Mouse (Mus musculus): ENCODE results near the gene Smyd1. TPM values are rescaled to one million over a fixed set of nuclear protein-coding genes. Genes with fewer than 3 reads are reported as not detected.

Smyd1 gene
- polyA plus RNA-seq, 1 experiment = not detected

DNA sequence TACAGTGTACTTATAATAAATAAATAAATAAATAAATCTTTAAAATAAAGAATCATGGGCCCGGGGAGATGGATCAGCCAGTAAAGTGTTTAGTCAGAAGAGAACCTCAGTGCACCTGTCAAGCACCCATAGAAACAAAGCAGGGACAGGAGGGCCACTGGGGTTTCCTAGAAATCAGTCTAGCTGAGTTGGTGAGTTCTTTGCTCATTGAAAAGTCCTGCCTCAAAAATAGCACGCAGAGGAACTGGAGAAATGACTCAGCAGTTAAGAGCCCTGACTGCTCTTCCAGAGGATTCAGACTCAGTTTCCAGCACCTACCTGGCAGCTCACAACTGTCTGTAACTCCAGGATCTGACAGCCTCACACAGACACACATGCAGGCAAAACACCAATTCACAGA lies 63.5 kb downstream of the Smyd1 start:
- Histone ChIP-seq H3K27ac (ENCODE audit: insufficient read depth, low read depth, low read length) (no peak overlapping the region), H3K4me3 (ENCODE audit: insufficient read depth, low read depth, low read length) (no peak overlapping the region), H3K4me1 (ENCODE audit: control insufficient read depth, insufficient read depth, low read length) (no peaks in the 10 kb centered on the region)
- no peak for TF ChIP-seq CTCF (IDR thresholded peaks at IDR 0.05; ENCODE audit: insufficient read depth, low read depth, low read length)
- no peak for TF ChIP-seq POLR2A (IDR thresholded peaks at IDR 0.05; ENCODE audit: insufficient read depth, low read depth, low read length)
- 64% methylated on average over 2 of the region's 2 CpGs for WGBS

DNA sequence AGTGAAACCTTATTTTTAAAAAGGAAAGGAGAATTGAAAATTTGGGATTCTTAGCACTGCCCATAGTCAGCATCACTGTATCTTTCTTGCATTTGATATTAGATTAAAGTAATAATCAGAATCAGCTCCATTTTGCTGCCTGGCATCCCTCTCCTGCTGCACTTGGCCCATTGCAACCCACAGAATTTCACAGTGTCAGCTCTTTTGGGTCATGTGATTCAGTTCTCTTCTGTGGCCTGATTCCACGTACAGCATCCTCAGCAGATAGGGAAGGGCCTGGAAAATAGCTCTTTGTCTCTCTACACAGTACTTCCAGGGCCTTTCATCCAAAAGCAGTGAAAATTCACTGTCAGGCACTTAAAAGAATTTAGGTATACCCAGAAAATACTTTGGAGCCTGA lies 64.7 kb downstream of the Smyd1 start:
- H3K27ac ChIP-seq (ENCODE audit: insufficient read depth, low read depth, low read length) = no peak overlapping the region
- no peaks in the 10 kb centered on the region for H3K4me1 ChIP-seq (ENCODE audit: control insufficient read depth, insufficient read depth, low read length)
- no peak overlapping the region for H3K4me3 ChIP-seq (ENCODE audit: insufficient read depth, low read depth, low read length)
- TF ChIP-seq CTCF (IDR thresholded peaks at IDR 0.05; ENCODE audit: insufficient read depth, low read depth, low read length) = no peak
- TF ChIP-seq POLR2A (IDR thresholded peaks at IDR 0.05; ENCODE audit: insufficient read depth, low read depth, low read length) = no peak
- 43% methylated on average over 1 of the region's 1 CpGs for WGBS

GRCm38 (mm10) chr6:71256166-71256565 lies 65.9 kb downstream of the Smyd1 start:
- Histone ChIP-seq H3K4me3 (ENCODE audit: insufficient read depth, low read depth, low read length) (no peak overlapping the region), H3K27ac (ENCODE audit: insufficient read depth, low read depth, low read length) (no peak overlapping the region), H3K4me1 (ENCODE audit: control insufficient read depth, insufficient read depth, low read length) (peaks cover under 1% of the 10 kb centered on the region; the same call in 1 of the 2 replicates)
- 93% methylated on average over 10 of the region's 10 CpGs for WGBS
- TF ChIP-seq CTCF (IDR thresholded peaks at IDR 0.05; ENCODE audit: insufficient read depth, low read depth, low read length) (no peak), POLR2A (IDR thresholded peaks at IDR 0.05; ENCODE audit: insufficient read depth, low read depth, low read length) (no peak)

DNA sequence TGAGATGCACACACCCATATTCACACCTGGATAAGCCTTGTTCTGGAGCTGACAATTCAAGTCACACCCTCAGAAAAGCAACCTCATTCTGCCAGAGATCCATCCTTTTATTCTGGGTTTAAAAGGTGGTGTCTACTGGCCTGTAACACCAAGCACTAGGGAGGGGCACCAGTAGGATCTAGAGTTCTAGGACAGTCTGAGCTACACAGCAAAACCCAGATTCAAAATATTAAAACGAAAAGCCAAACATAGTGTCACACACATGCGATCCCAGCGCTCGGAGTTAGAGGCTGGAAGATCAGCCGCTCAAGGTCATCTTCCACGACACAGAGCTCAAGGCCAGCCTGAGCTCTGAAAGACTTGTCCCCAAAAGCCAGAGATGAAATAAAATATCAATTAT lies 67.6 kb downstream of the Smyd1 start:
- 92% methylated on average over 6 of the region's 6 CpGs for WGBS
- peaks cover 3% of the 10 kb centered on the region for H3K4me1 ChIP-seq (ENCODE audit: control insufficient read depth, insufficient read depth, low read length)
- TF ChIP-seq CTCF (IDR thresholded peaks at IDR 0.05; ENCODE audit: insufficient read depth, low read depth, low read length) = no peak
- no peak for TF ChIP-seq POLR2A (IDR thresholded peaks at IDR 0.05; ENCODE audit: insufficient read depth, low read depth, low read length)
- no peak overlapping the region for H3K27ac ChIP-seq (ENCODE audit: insufficient read depth, low read depth, low read length)
- H3K4me3 ChIP-seq (ENCODE audit: insufficient read depth, low read depth, low read length) = no peak overlapping the region

- H3K27ac ChIP-seq (ENCODE audit: insufficient read depth, low read depth, low read length) = no peak overlapping the region
- H3K4me1 ChIP-seq (ENCODE audit: control insufficient read depth, insufficient read depth, low read length) = peaks cover 3% of the 10 kb centered on the region
- TF ChIP-seq POLR2A (IDR thresholded peaks at IDR 0.05; ENCODE audit: insufficient read depth, low read depth, low read length) = no peak
- TF ChIP-seq CTCF (IDR thresholded peaks at IDR 0.05; ENCODE audit: insufficient read depth, low read depth, low read length) = no peak
- WGBS = 70% methylated on average over 8 of the region's 8 CpGs
- H3K4me3 ChIP-seq (ENCODE audit: insufficient read depth, low read depth, low read length) = no peak overlapping the region
Observed at GRCm38 (mm10) chr6:71250951-71251350, 71.1 kb downstream of the Smyd1 start.

DNA sequence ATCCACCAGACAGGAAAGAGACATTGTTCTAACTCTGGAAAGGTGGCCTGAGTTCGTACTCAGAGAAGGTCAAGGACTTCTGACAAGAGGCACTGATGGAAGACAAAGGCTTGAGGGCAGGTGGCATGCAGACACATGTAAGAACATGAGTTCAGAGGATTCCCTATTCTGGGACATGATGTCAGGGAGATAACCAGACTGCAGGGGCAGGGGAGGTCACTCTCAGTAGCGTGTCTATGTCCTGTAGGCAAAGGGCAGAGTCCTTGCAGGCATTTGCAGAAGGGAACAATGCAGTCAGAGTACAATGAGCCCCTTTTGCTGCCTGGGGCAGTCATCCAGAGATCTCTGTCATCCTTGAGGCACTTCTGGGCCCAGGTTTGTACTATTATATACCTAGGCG lies 72.4 kb downstream of the Smyd1 start:
- TF ChIP-seq CTCF (IDR thresholded peaks at IDR 0.05; ENCODE audit: insufficient read depth, low read depth, low read length) = no peak
- no peak for TF ChIP-seq POLR2A (IDR thresholded peaks at IDR 0.05; ENCODE audit: insufficient read depth, low read depth, low read length)
- 73% methylated on average over 3 of the region's 3 CpGs for WGBS

DNA sequence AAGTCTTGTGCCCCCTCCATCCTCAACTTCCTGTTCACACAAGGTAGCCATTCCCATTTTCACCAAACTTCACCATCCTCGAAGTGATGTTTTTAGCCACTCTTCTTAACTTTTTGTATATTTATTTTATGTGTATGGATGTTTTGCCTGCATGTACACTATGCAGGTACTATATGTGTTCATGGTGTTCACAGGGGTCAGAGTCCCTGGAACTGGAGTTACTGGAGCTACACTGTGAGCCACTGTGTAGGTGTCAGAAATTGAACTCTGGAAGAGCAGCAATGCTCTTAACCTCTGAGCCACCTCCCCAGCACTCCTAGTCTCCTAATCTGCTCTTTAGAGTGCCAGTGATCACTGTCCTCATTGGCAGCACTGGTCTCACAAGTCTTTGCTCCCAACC lies 73.6 kb downstream of the Smyd1 start:
- WGBS = 96% methylated on average over 1 of the region's 1 CpGs
- Histone ChIP-seq H3K27ac (ENCODE audit: insufficient read depth, low read depth, low read length) (no peak overlapping the region), H3K4me3 (ENCODE audit: insufficient read depth, low read depth, low read length) (no peak overlapping the region), H3K4me1 (ENCODE audit: control insufficient read depth, insufficient read depth, low read length) (peaks cover 3% of the 10 kb centered on the region)
- TF ChIP-seq CTCF (IDR thresholded peaks at IDR 0.05; ENCODE audit: insufficient read depth, low read depth, low read length) = no peak
- TF ChIP-seq POLR2A (IDR thresholded peaks at IDR 0.05; ENCODE audit: insufficient read depth, low read depth, low read length) = no peak

More for the DNA sequence above, 72.4 kb downstream of the Smyd1 start:
- Histone ChIP-seq H3K27ac (ENCODE audit: insufficient read depth, low read depth, low read length) (no peak overlapping the region), H3K4me3 (ENCODE audit: insufficient read depth, low read depth, low read length) (no peak overlapping the region), H3K4me1 (ENCODE audit: control insufficient read depth, insufficient read depth, low read length) (peaks cover 3% of the 10 kb centered on the region)

GRCm38 (mm10) chr6:71243258-71243657 lies 78.8 kb downstream of the Smyd1 start:
- TF ChIP-seq CTCF (IDR thresholded peaks at IDR 0.05; ENCODE audit: insufficient read depth, low read depth, low read length) = no peak
- TF ChIP-seq POLR2A (IDR thresholded peaks at IDR 0.05; ENCODE audit: insufficient read depth, low read depth, low read length) = no peak
- Histone ChIP-seq H3K4me1 (ENCODE audit: control insufficient read depth, insufficient read depth, low read length) (no peaks in the 10 kb centered on the region), H3K4me3 (ENCODE audit: insufficient read depth, low read depth, low read length) (no peak overlapping the region), H3K27ac (ENCODE audit: insufficient read depth, low read depth, low read length) (no peak overlapping the region)
- 91% methylated on average over 3 of the region's 3 CpGs for WGBS

GRCm38 (mm10) chr6:71242811-71243210 lies 79.2 kb downstream of the Smyd1 start:
- Histone ChIP-seq H3K4me3 (ENCODE audit: insufficient read depth, low read depth, low read length) (no peak overlapping the region), H3K4me1 (ENCODE audit: control insufficient read depth, insufficient read depth, low read length) (no peaks in the 10 kb centered on the region), H3K27ac (ENCODE audit: insufficient read depth, low read depth, low read length) (no peak overlapping the region)
- no peak for TF ChIP-seq CTCF (IDR thresholded peaks at IDR 0.05; ENCODE audit: insufficient read depth, low read depth, low read length)
- TF ChIP-seq POLR2A (IDR thresholded peaks at IDR 0.05; ENCODE audit: insufficient read depth, low read depth, low read length) = no peak
- 66% methylated on average over 1 of the region's 1 CpGs for WGBS

DNA sequence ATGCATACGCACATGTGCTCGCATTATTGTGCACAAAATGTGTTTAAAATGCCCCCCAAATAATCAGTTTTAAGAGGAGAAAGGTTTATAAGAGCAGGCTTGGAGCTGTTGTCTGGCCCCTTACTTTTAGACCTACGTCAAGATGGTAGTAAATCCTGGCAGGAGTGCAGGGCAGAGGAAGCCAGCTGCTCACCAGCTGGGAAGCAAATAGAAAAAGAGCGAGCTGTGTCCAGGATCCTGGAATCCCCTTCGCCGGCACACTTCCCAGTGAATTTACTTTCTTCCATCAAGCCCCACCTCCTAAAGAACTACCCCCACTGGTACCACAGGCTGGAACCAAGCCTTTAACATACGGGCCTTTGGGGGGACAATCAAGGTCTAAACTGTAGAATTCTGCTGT lies 81.2 kb downstream of the Smyd1 start:
- TF ChIP-seq CTCF (IDR thresholded peaks at IDR 0.05; ENCODE audit: insufficient read depth, low read depth, low read length) (no peak), POLR2A (IDR thresholded peaks at IDR 0.05; ENCODE audit: insufficient read depth, low read depth, low read length) (no peak)
- no peaks in the 10 kb centered on the region for H3K4me1 ChIP-seq (ENCODE audit: control insufficient read depth, insufficient read depth, low read length)
- 88% methylated on average over 7 of the region's 7 CpGs for WGBS
- no peak overlapping the region for H3K4me3 ChIP-seq (ENCODE audit: insufficient read depth, low read depth, low read length)
- H3K27ac ChIP-seq (ENCODE audit: insufficient read depth, low read depth, low read length) = no peak overlapping the region
